In the genomic region with DNA sequence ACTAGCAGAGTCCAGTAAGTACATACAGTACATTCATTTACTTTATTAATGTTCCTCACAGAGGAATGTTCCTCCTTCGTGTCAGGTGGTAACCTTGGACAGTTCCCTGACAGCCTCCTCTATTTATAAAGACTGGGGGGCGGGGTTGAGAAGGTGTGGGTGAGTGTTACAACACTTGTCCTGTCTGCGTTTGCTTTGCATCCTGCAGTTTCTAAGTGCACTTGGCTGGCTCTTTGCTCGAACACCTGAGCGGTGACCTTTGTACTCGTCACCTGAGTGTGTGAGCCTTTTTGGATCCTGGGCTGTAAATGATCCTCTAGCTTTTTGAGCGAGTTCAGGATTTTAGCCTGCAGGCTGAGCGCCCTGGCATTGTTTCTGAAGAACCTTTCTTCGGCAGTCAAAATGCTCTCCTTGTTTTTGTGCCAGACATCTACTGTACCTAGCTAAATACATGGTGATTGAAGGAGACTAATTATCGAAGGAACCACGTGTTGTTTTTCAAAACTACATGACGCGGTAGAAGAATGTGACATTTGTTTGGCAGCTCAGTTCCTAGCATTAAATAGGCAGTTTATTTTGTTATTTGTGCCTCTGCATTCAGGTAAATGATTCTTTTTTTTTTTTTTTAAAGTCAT, we compare ENCODE assay signal across 8 mouse cellular contexts. TPM values are rescaled to one million over a fixed set of nuclear protein-coding genes. Genes with fewer than 3 reads are reported as not detected.
A peak's percentile ranks its signal among the peaks of the same experiment; 100 is the strongest.
DNase-seq lines count a peak whose midpoint lies in the region; ATAC-seq lines count a peak whose summit lies in the region.

No protein-coding gene starts in this region.

- 42% methylated on average over 13 of the region's 13 CpGs for WGBS in neural tube, embryonic 11.5 days
- WGBS in intestine, embryonic 14.5 days = 32% methylated on average over 13 of the region's 13 CpGs
- 40% methylated on average over 13 of the region's 13 CpGs for WGBS in liver, embryonic 15.5 days (ENCODE audit: insufficient replicate concordance)
- 38% methylated on average over 13 of the region's 13 CpGs for WGBS in neural tube, embryonic 12.5 days

- no peak for ATAC-seq in neural tube, embryonic 11.5 days (ENCODE audit: insufficient read depth, low FRiP score, low TSS enrichment)
- ATAC-seq in intestine, embryonic 14.5 days (replicated peaks; ENCODE audit: low FRiP score, low TSS enrichment, low read depth) = 0 out of 2 replicates have a peak, but pooled peaks have one; percentile 12
- no peak for ATAC-seq in liver, embryonic 15.5 days (ENCODE audit: insufficient read depth)
- ATAC-seq in neural tube, embryonic 12.5 days (ENCODE audit: low FRiP score, low read depth) = no peak

- H3K27me3 ChIP-seq in neural tube, embryonic 11.5 days (ENCODE audit: control insufficient read depth, insufficient read depth, low read length) = no peaks in the 10 kb centered on the region
- H3K27me3 ChIP-seq in intestine, embryonic 14.5 days (replicated peaks; ENCODE audit: control insufficient read depth, insufficient read depth, low read length) = no peaks in the 10 kb centered on the region
- H3K27me3 ChIP-seq in liver, embryonic 15.5 days = no peaks in the 10 kb centered on the region
- no peaks in the 10 kb centered on the region for H3K27me3 ChIP-seq in neural tube, embryonic 12.5 days (replicated peaks)

- no peak overlapping the region for H3K27ac ChIP-seq in neural tube, embryonic 11.5 days (ENCODE audit: low read depth, low read length)
- peak overlapping the region; percentile 96 for H3K27ac ChIP-seq in brown adipose tissue, adult 24 weeks (replicated peaks; ENCODE audit: low read depth, low read length)
- H3K27ac ChIP-seq in intestine, embryonic 14.5 days (ENCODE audit: low read depth) = no peak overlapping the region
- peak overlapping the region; percentile 99 for H3K27ac ChIP-seq in liver, embryonic 15.5 days (replicated peaks)
- H3K27ac ChIP-seq in neural tube, embryonic 12.5 days = no peak overlapping the region

- peak overlapping the region; percentile 91 for H3K4me3 ChIP-seq in neural tube, embryonic 11.5 days (ENCODE audit: low read depth, low read length)
- H3K4me3 ChIP-seq in brown adipose tissue, adult 24 weeks (ENCODE audit: insufficient read depth, low read depth, low read length) = peak overlapping the region; percentile 99
- peak overlapping the region; percentile 95 for H3K4me3 ChIP-seq in intestine, embryonic 14.5 days (ENCODE audit: low read depth, low read length)
- peak overlapping the region; percentile 94 for H3K4me3 ChIP-seq in liver, embryonic 15.5 days (replicated peaks)
- peak overlapping the region; percentile 91 for H3K4me3 ChIP-seq in neural tube, embryonic 12.5 days

- H3K9me3 ChIP-seq in neural tube, embryonic 11.5 days (ENCODE audit: control insufficient read depth, low read length) = no peaks in the 10 kb centered on the region
- H3K9me3 ChIP-seq in intestine, embryonic 14.5 days (ENCODE audit: control insufficient read depth, low read length) = no peaks in the 10 kb centered on the region
- H3K9me3 ChIP-seq in liver, embryonic 15.5 days (replicated peaks) = no peaks in the 10 kb centered on the region
- no peaks in the 10 kb centered on the region for H3K9me3 ChIP-seq in neural tube, embryonic 12.5 days

- peak overlapping the region; percentile 93 for H3K4me2 ChIP-seq in neural tube, embryonic 11.5 days (ENCODE audit: low read depth)
- peak overlapping the region; percentile 72 for H3K4me2 ChIP-seq in intestine, embryonic 14.5 days (ENCODE audit: low read length)
- peak overlapping the region; percentile 97 for H3K4me2 ChIP-seq in liver, embryonic 15.5 days
- peak overlapping the region; percentile 97 for H3K4me2 ChIP-seq in neural tube, embryonic 12.5 days (replicated peaks)

- no peak for DNase-seq in neural tube, embryonic 11.5 days (ENCODE audit: low spot score)
- DNase-seq in neural tube, embryonic 10.5 days (ENCODE audit: extremely low spot score, low spot score) = no peak
- peak; percentile 51 for DNase-seq in gastrocnemius, postnatal 25 days
- peak; percentile 58 for DNase-seq in intestine, embryonic 14.5 days (ENCODE audit: low spot score)
- no peak for DNase-seq in layer of hippocampus, adult 9-10 months (ENCODE audit: low spot score)

- H3K9ac ChIP-seq in neural tube, embryonic 11.5 days (ENCODE audit: low read length) = no peak overlapping the region
- peak overlapping the region; percentile 81; the same call in 1 of the 2 replicates for H3K9ac ChIP-seq in intestine, embryonic 14.5 days (ENCODE audit: low read length)
- H3K9ac ChIP-seq in liver, embryonic 15.5 days = peak overlapping the region; percentile 96; the same call in 1 of the 2 replicates
- no peak overlapping the region for H3K9ac ChIP-seq in neural tube, embryonic 12.5 days

- H3K4me1 ChIP-seq in neural tube, embryonic 11.5 days (ENCODE audit: control insufficient read depth, insufficient read depth, low read length) = peaks cover 12% of the 10 kb centered on the region
- peaks cover 9% of the 10 kb centered on the region for H3K4me1 ChIP-seq in brown adipose tissue, adult 24 weeks (ENCODE audit: control insufficient read depth, insufficient read depth, insufficient read length, low read length)
- peaks cover 16% of the 10 kb centered on the region for H3K4me1 ChIP-seq in intestine, embryonic 14.5 days (replicated peaks; ENCODE audit: control insufficient read depth, insufficient read depth, low read length)
- H3K4me1 ChIP-seq in liver, embryonic 15.5 days (replicated peaks) = peaks cover 55% of the 10 kb centered on the region
- H3K4me1 ChIP-seq in neural tube, embryonic 12.5 days = peaks cover 15% of the 10 kb centered on the region

- H3K36me3 ChIP-seq in neural tube, embryonic 11.5 days (ENCODE audit: control insufficient read depth, insufficient read depth, low read length) = no peaks in the 10 kb centered on the region
- H3K36me3 ChIP-seq in intestine, embryonic 14.5 days (ENCODE audit: control insufficient read depth, insufficient read depth, low read length) = no peaks in the 10 kb centered on the region
- H3K36me3 ChIP-seq in liver, embryonic 15.5 days (replicated peaks) = no peaks in the 10 kb centered on the region
- no peaks in the 10 kb centered on the region; the same call in 1 of the 2 replicates for H3K36me3 ChIP-seq in neural tube, embryonic 12.5 days

RNA-seq across cellular contexts. Expression of a gene that starts 1.4 kb away (rescaled TPM):
- 85.6 and 86.6 TPM in 2 replicates for polyA plus RNA-seq in neural tube, embryonic 11.5 days (2014; fragmentation: Nextera tagmentation; extraction: Ambion mirVana)
- 39.2 and 45.7 TPM in 2 replicates for polyA plus RNA-seq in brown adipose tissue, adult 24 weeks (2012; ENCODE audit: insufficient read depth, insufficient read length, missing spikeins)
- total RNA-seq in gastrocnemius, postnatal 25 days (2021) = 100 to 1,000 TPM; 132 to 134 TPM
- polyA plus RNA-seq in intestine, embryonic 14.5 days (2014; fragmentation: Nextera tagmentation; extraction: Ambion mirVana) = 50.0 and 50.9 TPM in 2 replicates
- polyA plus RNA-seq in liver, embryonic 15.5 days (2015; fragmentation: Nextera tagmentation; extraction: Ambion mirVana) = 9.2 and 10.4 TPM in 2 replicates
- polyA plus RNA-seq in neural tube, embryonic 12.5 days (2016; fragmentation: Nextera tagmentation; extraction: Ambion mirVana) = 96.2 and 100 TPM in 2 replicates

RNA-seq across cellular contexts. Expression of a gene that starts 28.9 kb away (rescaled TPM):
- polyA plus RNA-seq in neural tube, embryonic 11.5 days (2014; fragmentation: Nextera tagmentation; extraction: Ambion mirVana) = 275 and 294 TPM in 2 replicates
- 33.7 and 46.1 TPM in 2 replicates for polyA plus RNA-seq in brown adipose tissue, adult 24 weeks (2012; ENCODE audit: insufficient read depth, insufficient read length, missing spikeins)
- 10 to 100 TPM; 14.7 to 22.5 TPM for total RNA-seq in gastrocnemius, postnatal 25 days (2021)
- 194 and 208 TPM in 2 replicates for polyA plus RNA-seq in intestine, embryonic 14.5 days (2014; fragmentation: Nextera tagmentation; extraction: Ambion mirVana)
- polyA plus RNA-seq in liver, embryonic 15.5 days (2015; fragmentation: Nextera tagmentation; extraction: Ambion mirVana) = 105 and 107 TPM in 2 replicates
- 269 and 277 TPM in 2 replicates for polyA plus RNA-seq in neural tube, embryonic 12.5 days (2016; fragmentation: Nextera tagmentation; extraction: Ambion mirVana)

RNA-seq across cellular contexts. Expression of a gene that starts 29.2 kb away (rescaled TPM):
- 382 and 395 TPM in 2 replicates for polyA plus RNA-seq in neural tube, embryonic 11.5 days (2014; fragmentation: Nextera tagmentation; extraction: Ambion mirVana)
- polyA plus RNA-seq in brown adipose tissue, adult 24 weeks (2012; ENCODE audit: insufficient read depth, insufficient read length, missing spikeins) = 164 and 189 TPM in 2 replicates
- total RNA-seq in gastrocnemius, postnatal 25 days (2021) = 10 to 100 TPM; 17.4 to 19.1 TPM
- 465 and 494 TPM in 2 replicates for polyA plus RNA-seq in intestine, embryonic 14.5 days (2014; fragmentation: Nextera tagmentation; extraction: Ambion mirVana)
- polyA plus RNA-seq in liver, embryonic 15.5 days (2015; fragmentation: Nextera tagmentation; extraction: Ambion mirVana) = 187 and 209 TPM in 2 replicates
- polyA plus RNA-seq in neural tube, embryonic 12.5 days (2016; fragmentation: Nextera tagmentation; extraction: Ambion mirVana) = 346 and 367 TPM in 2 replicates

RNA-seq across cellular contexts. Expression of a gene that starts 41.2 kb away (rescaled TPM):
- polyA plus RNA-seq in neural tube, embryonic 11.5 days (2014; fragmentation: Nextera tagmentation; extraction: Ambion mirVana) = 109 and 135 TPM in 2 replicates
- 510 and 580 TPM in 2 replicates for polyA plus RNA-seq in brown adipose tissue, adult 24 weeks (2012; ENCODE audit: insufficient read depth, insufficient read length, missing spikeins)
- 100 to 1,000 TPM; 496 to 573 TPM for total RNA-seq in gastrocnemius, postnatal 25 days (2021)
- 270 and 272 TPM in 2 replicates for polyA plus RNA-seq in intestine, embryonic 14.5 days (2014; fragmentation: Nextera tagmentation; extraction: Ambion mirVana)
- polyA plus RNA-seq in liver, embryonic 15.5 days (2015; fragmentation: Nextera tagmentation; extraction: Ambion mirVana) = 102 and 125 TPM in 2 replicates
- 87.0 and 110 TPM in 2 replicates for polyA plus RNA-seq in neural tube, embryonic 12.5 days (2016; fragmentation: Nextera tagmentation; extraction: Ambion mirVana)

Comparison
In these comparisons a context has a peak if more than half of its experiments do, and no peak if none do; other contexts are left out.
1. DNase-seq: peak in gastrocnemius, postnatal 25 days (single experiment) and intestine, embryonic 14.5 days (single experiment); none in neural tube, embryonic 11.5 days (single experiment), neural tube, embryonic 10.5 days (single experiment) and layer of hippocampus, adult 9-10 months (single experiment).
2. H3K27ac ChIP-seq: peak in brown adipose tissue, adult 24 weeks (single experiment) and liver, embryonic 15.5 days (single experiment); none in neural tube, embryonic 11.5 days (single experiment), intestine, embryonic 14.5 days (single experiment) and neural tube, embryonic 12.5 days (single experiment).
3. H3K9ac ChIP-seq: peak in intestine, embryonic 14.5 days (single experiment) and liver, embryonic 15.5 days (single experiment); none in neural tube, embryonic 11.5 days (single experiment) and neural tube, embryonic 12.5 days (single experiment).
4. Peak in every context shown above with its lines, with median percentiles within 50 percentile points of each other: H3K4me2 ChIP-seq and H3K4me3 ChIP-seq.